Mouse (Mus musculus): ENCODE measurements at regions not wholly inside any gene's neighbourhood (a gene's known extent, or its start where the extent isn't known, plus 50 kb on each side); places are given as distances from the start of the nearest gene placed in this dataset.

GRCm38 (mm10) chr1:77226546-77226945, 288.3 kb downstream of the Epha4 start:
- H3K27ac ChIP-seq (ENCODE audit: insufficient read depth, low read depth, low read length, poor library complexity, severe bottlenecking): no peak overlapping the region
- no peak for DNase-seq (ENCODE audit: low read depth, low spot score)
- no peaks in the 10 kb centered on the region; a peak in 1 of 4 replicates for H3K4me1 ChIP-seq (ENCODE audit: control insufficient read depth in 2 of 2, insufficient read depth in 2 of 2, low read length in 2 of 2, poor library complexity in 1 of 2)
- in situ Hi-C loops (cut with MboI; ENCODE audit: low sequenced_read_pairs in 2 of 2, unreplicated experiment in 2 of 2): no loop called here
- no peaks in the 10 kb centered on the region for H3K9me3 ChIP-seq (ENCODE audit: control insufficient read depth, insufficient read depth, low read depth, low read length)
- H3K4me3 ChIP-seq (ENCODE audit: insufficient read depth in 1 of 2, low read depth in 1 of 2, low read length in 2 of 2, poor library complexity in 1 of 2, severe bottlenecking in 1 of 2): no peak overlapping the region
- no peak overlapping the region for H3K9ac ChIP-seq (ENCODE audit: insufficient read depth, low read depth, low read length, poor library complexity, severe bottlenecking)
- no peaks in the 10 kb centered on the region for H3K36me3 ChIP-seq (ENCODE audit: control insufficient read depth, insufficient read depth, low read length, poor library complexity, severe bottlenecking)
- no peak for TF ChIP-seq ZC3H11A (IDR thresholded peaks at IDR 0.05; ENCODE audit: borderline replicate concordance, low read depth, low read length)
- no peak for TF ChIP-seq MAFK (IDR thresholded peaks at IDR 0.05; ENCODE audit: insufficient read depth, low read depth, low read length)
- no peak for TF ChIP-seq HCFC1 (IDR thresholded peaks at IDR 0.05; ENCODE audit: borderline replicate concordance, insufficient read depth, low read length)
- no peak for TF ChIP-seq CHD2 (IDR thresholded peaks at IDR 0.05; ENCODE audit: low read depth, low read length)
- TF ChIP-seq ZNF384 (IDR thresholded peaks at IDR 0.05; ENCODE audit: low read depth, low read length): no peak

GRCm38 (mm10) chr1:77226991-77227515, 287.8 kb downstream of the Epha4 start:
- in situ Hi-C loops (cut with MboI; ENCODE audit: low sequenced_read_pairs in 2 of 2, unreplicated experiment in 2 of 2): no loop called here

GRCm38 (mm10) chr1:77227800-77228199, 287.1 kb downstream of the Epha4 start:
- no peak for DNase-seq (ENCODE audit: low read depth, low spot score)

More at GRCm38 (mm10) chr1:77226991-77227515, 287.8 kb downstream of the Epha4 start:
- H3K9ac ChIP-seq (ENCODE audit: insufficient read depth, low read depth, low read length, poor library complexity, severe bottlenecking): no peak overlapping the region
- H3K27ac ChIP-seq (ENCODE audit: insufficient read depth, low read depth, low read length, poor library complexity, severe bottlenecking): no peak overlapping the region
- H3K4me3 ChIP-seq (ENCODE audit: insufficient read depth in 1 of 2, low read depth in 1 of 2, low read length in 2 of 2, poor library complexity in 1 of 2, severe bottlenecking in 1 of 2): no peak overlapping the region
- no peak for DNase-seq (ENCODE audit: low read depth, low spot score)
- H3K9me3 ChIP-seq (ENCODE audit: control insufficient read depth, insufficient read depth, low read depth, low read length): no peaks in the 10 kb centered on the region
- no peaks in the 10 kb centered on the region for H3K36me3 ChIP-seq (ENCODE audit: control insufficient read depth, insufficient read depth, low read length, poor library complexity, severe bottlenecking)
- TF ChIP-seq ZNF384 (IDR thresholded peaks at IDR 0.05; ENCODE audit: low read depth, low read length): no peak
- no peak for TF ChIP-seq ZC3H11A (IDR thresholded peaks at IDR 0.05; ENCODE audit: borderline replicate concordance, low read depth, low read length)
- no peak for TF ChIP-seq CHD2 (IDR thresholded peaks at IDR 0.05; ENCODE audit: low read depth, low read length)
- TF ChIP-seq HCFC1 (IDR thresholded peaks at IDR 0.05; ENCODE audit: borderline replicate concordance, insufficient read depth, low read length): no peak
- no peak for TF ChIP-seq MAFK (IDR thresholded peaks at IDR 0.05; ENCODE audit: insufficient read depth, low read depth, low read length)
- H3K4me1 ChIP-seq (ENCODE audit: control insufficient read depth in 2 of 2, insufficient read depth in 2 of 2, low read length in 2 of 2, poor library complexity in 1 of 2): no peaks in the 10 kb centered on the region; a peak in 1 of 4 replicates

GRCm38 (mm10) chr1:77229561-77229960, 285.3 kb downstream of the Epha4 start:
- Histone ChIP-seq H3K9ac (ENCODE audit: insufficient read depth, low read depth, low read length, poor library complexity, severe bottlenecking) (no peak overlapping the region), H3K4me3 (ENCODE audit: insufficient read depth in 1 of 2, low read depth in 1 of 2, low read length in 2 of 2, poor library complexity in 1 of 2, severe bottlenecking in 1 of 2) (no peak overlapping the region), H3K36me3 (ENCODE audit: control insufficient read depth, insufficient read depth, low read length, poor library complexity, severe bottlenecking) (no peaks in the 10 kb centered on the region), H3K4me1 (ENCODE audit: control insufficient read depth in 2 of 2, insufficient read depth in 2 of 2, low read length in 2 of 2, poor library complexity in 1 of 2) (no peaks in the 10 kb centered on the region; a peak in 1 of 4 replicates), H3K9me3 (ENCODE audit: control insufficient read depth, insufficient read depth, low read depth, low read length) (no peaks in the 10 kb centered on the region), H3K27ac (ENCODE audit: insufficient read depth, low read depth, low read length, poor library complexity, severe bottlenecking) (no peak overlapping the region)
- in situ Hi-C loops (cut with MboI; ENCODE audit: low sequenced_read_pairs in 2 of 2, unreplicated experiment in 2 of 2): no loop called here
- no peak for DNase-seq (ENCODE audit: low read depth, low spot score)
- TF ChIP-seq ZNF384 (IDR thresholded peaks at IDR 0.05; ENCODE audit: low read depth, low read length) (no peak), HCFC1 (IDR thresholded peaks at IDR 0.05; ENCODE audit: borderline replicate concordance, insufficient read depth, low read length) (no peak), CHD2 (IDR thresholded peaks at IDR 0.05; ENCODE audit: low read depth, low read length) (no peak), ZC3H11A (IDR thresholded peaks at IDR 0.05; ENCODE audit: borderline replicate concordance, low read depth, low read length) (no peak), MAFK (IDR thresholded peaks at IDR 0.05; ENCODE audit: insufficient read depth, low read depth, low read length) (no peak)

More at GRCm38 (mm10) chr1:77227800-77228199, 287.1 kb downstream of the Epha4 start:
- H3K4me1 ChIP-seq (ENCODE audit: control insufficient read depth in 2 of 2, insufficient read depth in 2 of 2, low read length in 2 of 2, poor library complexity in 1 of 2): no peaks in the 10 kb centered on the region; a peak in 1 of 4 replicates
- H3K9me3 ChIP-seq (ENCODE audit: control insufficient read depth, insufficient read depth, low read depth, low read length): no peaks in the 10 kb centered on the region
- TF ChIP-seq HCFC1 (IDR thresholded peaks at IDR 0.05; ENCODE audit: borderline replicate concordance, insufficient read depth, low read length) (no peak), MAFK (IDR thresholded peaks at IDR 0.05; ENCODE audit: insufficient read depth, low read depth, low read length) (no peak), ZC3H11A (IDR thresholded peaks at IDR 0.05; ENCODE audit: borderline replicate concordance, low read depth, low read length) (no peak), CHD2 (IDR thresholded peaks at IDR 0.05; ENCODE audit: low read depth, low read length) (no peak), ZNF384 (IDR thresholded peaks at IDR 0.05; ENCODE audit: low read depth, low read length) (no peak)
- no peak overlapping the region for H3K9ac ChIP-seq (ENCODE audit: insufficient read depth, low read depth, low read length, poor library complexity, severe bottlenecking)
- in situ Hi-C loops (cut with MboI; ENCODE audit: low sequenced_read_pairs in 2 of 2, unreplicated experiment in 2 of 2): no loop called here
- H3K36me3 ChIP-seq (ENCODE audit: control insufficient read depth, insufficient read depth, low read length, poor library complexity, severe bottlenecking): no peaks in the 10 kb centered on the region
- no peak overlapping the region for H3K4me3 ChIP-seq (ENCODE audit: insufficient read depth in 1 of 2, low read depth in 1 of 2, low read length in 2 of 2, poor library complexity in 1 of 2, severe bottlenecking in 1 of 2)
- H3K27ac ChIP-seq (ENCODE audit: insufficient read depth, low read depth, low read length, poor library complexity, severe bottlenecking): no peak overlapping the region

Measured in ES-E14 (cell line).